Mouse (Mus musculus) heart, adult 18-20 months (tissue): Measurements from ENCODE around the gene Comtd1. TPM values are rescaled to one million over a fixed set of nuclear protein-coding genes. Genes with fewer than 3 reads are reported as not detected.

Experiments used
- DNase-seq, 2 experiments: peaks; one replicate each; pipeline ENCODE4 v3.0.0; 2021 to 2022; ENCODE audit warnings: mixed read lengths in 1 of 2
- total RNA-seq, 2 experiments: library from RNA; stranded (reverse); gene quantifications; 2 replicates each; pipeline ENCODE4 v1.2.3; 2021

Comtd1 gene
- total RNA-seq, 2 experiments from 2014 or later, result 8.1 to 8.4 TPM

GRCm38 (mm10) chr14:21838336-21839017 lies 10.3 kb downstream of the Comtd1 start:
- DNase-seq, result no peak

GRCm38 (mm10) chr14:21831830-21832403 lies 16.9 kb downstream of the Comtd1 start:
- DNase-seq, result no peak

- peak; percentile 98 for DNase-seq
Measured at GRCm38 (mm10) chr14:21830876-21831767, 17.7 kb downstream of the Comtd1 start.

- DNase-seq, result no peak
Measured at GRCm38 (mm10) chr14:21825786-21826491, 22.8 kb downstream of the Comtd1 start.

GRCm38 (mm10) chr14:21824938-21825337 lies 23.8 kb downstream of the Comtd1 start, which contains the start of gene Vdac2:
TSS of gene Vdac2 (plus strand) at chr14:21825238.
- DNase-seq, result no peak

- peak; percentile 39 to 40 for DNase-seq
Measured at GRCm38 (mm10) chr14:21823897-21824296, 24.9 kb downstream of the Comtd1 start.

GRCm38 (mm10) chr14:21822795-21823374 lies 25.9 kb downstream of the Comtd1 start:
- peak; percentile 90 to 94 for DNase-seq

- DNase-seq, result no peak
Measured at GRCm38 (mm10) chr14:21822307-21822706, 26.5 kb downstream of the Comtd1 start.

GRCm38 (mm10) chr14:21820880-21821505 lies 27.8 kb downstream of the Comtd1 start:
- no peak for DNase-seq

GRCm38 (mm10) chr14:21817453-21817852 lies 31.3 kb downstream of the Comtd1 start:
- no peak for DNase-seq

GRCm38 (mm10) chr14:21816255-21816654 lies 32.5 kb downstream of the Comtd1 start:
- DNase-seq, result no peak

GRCm38 (mm10) chr14:21814606-21815005 lies 34.2 kb downstream of the Comtd1 start:
- no peak for DNase-seq

GRCm38 (mm10) chr14:21813847-21814246 lies 34.9 kb downstream of the Comtd1 start:
- DNase-seq, result no peak

- no peak for DNase-seq
Measured at GRCm38 (mm10) chr14:21813216-21813615, 35.6 kb downstream of the Comtd1 start.

- peak; percentile 81 to 86 for DNase-seq
Measured at GRCm38 (mm10) chr14:21812590-21813162, 36.1 kb downstream of the Comtd1 start.

- no peak for DNase-seq
Measured at GRCm38 (mm10) chr14:21811744-21812393, 36.9 kb downstream of the Comtd1 start.

GRCm38 (mm10) chr14:21811301-21811700 lies 37.5 kb downstream of the Comtd1 start:
- DNase-seq, result no peak

- no peak for DNase-seq
Measured at GRCm38 (mm10) chr14:21809418-21809817, 39.4 kb downstream of the Comtd1 start.

GRCm38 (mm10) chr14:21808208-21808922 lies 40.4 kb downstream of the Comtd1 start:
- no peak for DNase-seq
